Mouse (Mus musculus) kidney, adult 9 months (tissue): Measurements from ENCODE around the gene Gas2l1.
"Not testable (repeated sequence)": the region's sequence is repeated elsewhere in the genome, so short reads cannot be mapped to it uniquely, and the experiment has no call there.

Experiments used
- DNase-seq: peaks from one replicate; pipeline ENCODE4 v3.0.0; 2022

Gene Gas2l1

GRCm38 (mm10) chr11:5065056-5065821, at the start of gene Gas2l1:
TSS of gene Gas2l1 (minus strand) at chr11:5065327.
- peak; percentile 92 for DNase-seq

DNA sequence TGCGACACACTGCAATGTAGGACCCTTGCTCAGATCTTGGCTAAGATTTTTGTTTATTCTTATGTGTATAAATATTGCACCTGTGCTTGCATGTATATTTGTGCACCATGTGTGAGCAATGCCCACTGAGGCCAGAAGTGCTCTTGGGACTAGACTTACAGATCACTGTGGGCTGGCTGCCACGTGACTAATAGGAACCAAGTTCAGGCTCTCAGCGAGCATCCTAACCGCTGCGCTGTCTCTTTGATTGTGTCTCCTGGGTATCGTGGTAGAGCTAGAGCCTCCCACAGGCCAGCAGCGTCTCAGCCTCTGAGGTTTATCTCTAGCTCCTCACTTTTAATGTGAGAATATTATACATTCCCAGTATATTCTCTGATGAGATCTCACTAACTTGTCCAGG, 48.5 kb upstream of the Gas2l1 start:
- DNase-seq, result no peak

- no peak for DNase-seq
Measured at GRCm38 (mm10) chr11:5109441-5109840, 44.3 kb upstream of the Gas2l1 start.

- DNase-seq, result no peak
Measured at GRCm38 (mm10) chr11:5103986-5104509, 38.9 kb upstream of the Gas2l1 start.

DNA sequence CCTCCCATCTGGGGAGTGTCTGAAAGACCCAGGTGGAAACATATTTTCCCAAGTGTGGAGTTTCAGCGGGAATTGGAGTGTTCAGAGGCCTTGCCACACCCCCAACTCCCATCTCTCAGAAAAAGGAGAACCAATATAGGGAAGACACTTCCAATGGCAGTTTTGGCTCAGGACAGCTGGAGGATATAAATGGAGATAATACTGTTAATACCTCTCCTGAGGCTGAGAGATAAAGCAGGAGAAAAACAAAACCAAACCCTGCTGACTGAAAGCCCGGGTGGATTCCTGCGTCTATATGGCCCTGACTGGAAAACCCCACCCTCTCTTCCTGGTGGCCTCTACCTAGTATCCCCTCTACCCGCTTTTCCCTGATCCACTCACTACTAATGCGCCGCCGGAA, 37.3 kb upstream of the Gas2l1 start:
- no peak for DNase-seq

DNA sequence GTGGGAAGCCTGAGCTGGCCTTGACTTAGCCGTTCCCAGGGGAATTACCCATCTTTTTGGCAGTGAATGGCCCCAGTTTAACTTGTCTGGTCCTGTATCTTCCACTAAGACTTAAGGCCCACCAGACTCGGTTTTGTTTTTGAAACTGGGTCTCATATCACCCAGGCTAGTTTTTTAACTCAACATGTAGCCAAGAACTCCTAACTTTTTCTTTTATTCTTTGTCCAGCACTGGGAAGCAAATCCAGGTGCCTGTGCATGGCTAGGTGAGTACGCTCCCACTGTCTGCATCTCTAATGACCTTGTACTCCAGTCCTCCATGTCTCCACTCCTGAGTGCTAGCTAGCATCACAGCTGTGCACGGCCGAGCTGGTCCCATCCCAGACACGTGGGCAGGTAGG, 36.5 kb upstream of the Gas2l1 start:
- DNase-seq, result no peak

DNA sequence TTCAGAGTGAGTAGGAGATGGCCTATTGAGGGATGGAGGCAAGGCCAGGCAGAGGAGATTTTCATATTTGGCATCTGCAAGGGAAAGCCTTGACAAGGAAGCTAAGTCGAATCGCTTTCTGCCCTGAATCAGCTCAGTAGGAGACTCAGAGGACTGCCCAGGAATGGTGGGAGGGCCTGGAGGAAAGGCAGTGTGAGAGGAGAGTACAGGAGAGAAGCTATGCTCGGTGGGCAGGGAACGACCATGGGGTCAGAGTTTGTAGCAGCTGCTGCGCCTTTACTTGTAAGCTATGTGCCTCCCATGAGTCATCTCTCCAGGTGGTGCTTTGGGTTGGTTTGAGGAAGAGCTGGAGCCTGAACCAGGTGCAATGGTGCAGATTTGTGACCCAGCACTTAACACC, 35.7 kb upstream of the Gas2l1 start:
- DNase-seq, result no peak

GRCm38 (mm10) chr11:5100283-5100682, 35.2 kb upstream of the Gas2l1 start:
- peak; percentile 42 for DNase-seq

- peak; percentile 91 for DNase-seq
Measured at GRCm38 (mm10) chr11:5099576-5100183, 34.6 kb upstream of the Gas2l1 start.

DNA sequence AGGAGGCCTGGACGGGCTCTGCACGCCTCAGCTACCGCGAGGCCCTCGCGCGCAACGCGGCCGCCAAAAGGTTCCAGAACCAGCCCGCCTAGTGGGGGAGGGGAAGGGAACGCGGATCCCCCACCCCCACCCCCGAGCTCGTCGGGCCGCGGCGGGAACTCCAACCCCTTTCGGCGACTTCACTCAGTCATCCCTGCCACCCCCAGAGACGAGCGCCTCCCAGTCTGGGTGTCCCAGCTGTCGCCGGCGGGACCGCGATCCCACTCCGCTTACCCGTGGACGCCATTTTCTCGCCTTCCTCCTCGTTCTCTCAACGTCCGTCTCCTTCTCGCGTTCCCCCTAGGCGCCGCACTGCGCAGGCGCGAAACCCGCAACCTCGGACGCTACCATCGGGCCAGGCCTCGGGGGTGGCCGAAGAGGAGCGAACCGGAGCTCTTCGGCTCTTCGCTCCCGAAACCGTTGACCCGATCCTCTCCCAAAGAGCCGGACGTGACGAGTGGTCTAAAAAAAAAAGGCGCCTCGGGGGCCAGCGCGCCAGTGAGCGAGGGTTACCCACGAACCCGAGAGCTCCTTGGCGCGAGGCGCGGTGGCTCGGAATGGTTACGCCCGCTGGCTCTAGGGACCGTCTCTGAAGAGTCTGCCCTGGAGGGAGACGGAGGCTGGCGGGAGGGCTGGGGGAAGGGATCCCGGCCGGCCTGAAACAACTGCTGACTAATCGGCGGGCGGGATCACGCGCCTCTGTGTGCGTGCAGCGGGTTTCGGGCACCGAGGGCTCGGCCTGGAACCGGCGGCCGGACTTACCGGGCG, 33.8 kb upstream of the Gas2l1 start, which contains the start of the genes Rhbdd3 and Ewsr1:
Rhbdd3 (plus strand) TSS at position 191 of the 807 bp plus-strand sequence.
Ewsr1 (minus strand) TSS at position 531 of the 807 bp plus-strand sequence.
- peak; percentile 97 for DNase-seq

- peak; percentile 67 for DNase-seq
Measured at GRCm38 (mm10) chr11:5098035-5098735, 33.1 kb upstream of the Gas2l1 start.

DNA sequence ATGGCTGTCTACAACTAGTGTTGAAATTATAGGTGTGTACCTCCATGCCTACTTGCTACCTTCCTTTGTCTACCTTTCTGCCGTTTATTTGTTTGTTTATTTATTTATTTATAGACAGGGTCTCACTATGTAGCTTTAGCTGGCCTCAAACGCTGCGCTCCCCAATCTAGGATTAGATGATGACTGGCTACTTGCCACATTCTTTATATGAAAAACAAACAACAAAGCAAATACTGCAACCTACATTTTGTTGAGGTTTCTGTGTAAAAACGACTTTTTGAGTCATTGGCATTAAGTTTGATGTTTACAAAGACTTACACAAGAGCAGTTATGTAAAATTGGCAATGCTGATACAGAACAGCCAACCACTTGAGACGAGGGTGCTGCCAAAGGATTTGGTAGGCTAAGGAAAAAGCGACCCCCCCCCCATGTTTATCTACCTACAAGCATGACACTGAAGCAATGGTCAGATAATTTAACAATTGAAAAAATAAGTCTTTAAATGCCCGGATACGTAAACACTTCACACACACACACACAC, 31.4 kb upstream of the Gas2l1 start:
- DNase-seq, result no peak

DNA sequence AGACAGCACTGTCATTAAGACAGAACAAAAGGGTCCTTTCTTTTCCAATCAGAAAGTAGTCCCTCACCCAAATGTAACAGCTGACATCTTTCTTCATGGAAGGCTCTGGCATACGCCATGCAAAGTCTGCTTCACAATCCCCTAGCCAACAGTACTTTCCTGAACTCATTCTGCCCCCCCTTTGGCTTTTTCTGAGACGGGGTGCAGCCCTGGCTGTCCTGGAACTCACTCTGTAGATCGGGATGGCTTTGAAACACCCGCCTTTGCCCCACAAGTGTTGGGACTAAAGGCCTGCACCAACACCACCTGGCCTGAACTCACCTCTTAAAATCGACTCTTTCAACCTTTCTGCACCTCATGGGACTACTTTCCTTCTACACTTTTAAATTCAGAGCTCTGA, 30.8 kb upstream of the Gas2l1 start:
- no peak for DNase-seq

DNA sequence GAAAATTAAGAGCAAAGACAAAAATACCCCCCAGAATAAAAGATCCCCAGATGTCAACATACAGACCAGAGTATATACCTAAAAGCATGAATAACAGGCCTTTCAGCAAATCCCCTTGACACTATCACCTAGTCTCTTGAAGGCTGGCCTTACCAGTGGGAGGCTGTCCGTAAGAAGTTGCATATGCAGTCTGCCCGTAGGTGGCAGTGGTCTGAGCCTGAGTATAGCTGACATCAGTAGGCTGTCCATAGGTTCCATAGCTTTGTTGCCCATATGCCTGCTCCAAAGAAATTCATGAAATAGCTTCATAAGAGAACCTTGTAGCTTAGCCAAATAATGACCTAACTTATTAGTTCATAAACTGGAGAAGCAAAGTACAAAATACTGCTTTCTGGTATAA, 26.6 kb upstream of the Gas2l1 start:
- DNase-seq, result no peak

DNA sequence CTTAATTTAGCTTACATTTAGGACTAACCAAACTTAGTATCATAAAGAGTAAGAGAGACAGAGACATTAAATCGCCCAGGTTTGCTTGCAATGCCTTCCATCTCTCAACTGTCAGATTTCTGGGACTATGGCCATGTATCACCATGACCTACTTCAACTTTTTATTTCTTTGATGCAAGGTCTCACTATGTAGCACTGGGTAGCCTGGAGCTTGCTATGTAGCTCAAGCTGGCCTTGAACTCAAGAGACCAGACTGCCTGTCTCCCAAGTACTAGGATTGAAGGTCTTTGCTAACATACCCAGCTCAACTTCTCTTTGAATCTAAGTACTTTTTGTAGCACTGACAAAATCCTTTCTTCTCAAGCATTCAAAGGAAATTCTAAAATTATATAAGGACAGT, 24.0 kb upstream of the Gas2l1 start:
- no peak for DNase-seq

DNA sequence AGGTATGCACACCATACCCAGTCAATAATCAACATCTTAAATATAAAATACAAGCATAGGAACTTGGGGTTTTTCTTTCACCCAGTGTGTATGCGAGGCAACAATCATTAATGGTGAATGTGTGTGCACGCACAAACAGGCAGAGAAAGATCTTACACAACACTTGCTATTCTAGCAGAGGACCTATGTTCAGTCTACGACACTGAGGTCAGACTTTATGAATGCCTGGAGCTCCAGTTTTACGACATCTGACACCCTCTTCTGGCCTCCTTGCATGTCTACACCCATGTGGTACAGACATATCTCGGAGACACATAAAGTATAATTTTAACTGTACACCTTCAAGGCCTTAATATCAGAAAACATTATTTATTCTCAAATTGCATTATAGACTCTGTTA, 11.7 kb upstream of the Gas2l1 start:
- not testable (repeated sequence) for DNase-seq

DNA sequence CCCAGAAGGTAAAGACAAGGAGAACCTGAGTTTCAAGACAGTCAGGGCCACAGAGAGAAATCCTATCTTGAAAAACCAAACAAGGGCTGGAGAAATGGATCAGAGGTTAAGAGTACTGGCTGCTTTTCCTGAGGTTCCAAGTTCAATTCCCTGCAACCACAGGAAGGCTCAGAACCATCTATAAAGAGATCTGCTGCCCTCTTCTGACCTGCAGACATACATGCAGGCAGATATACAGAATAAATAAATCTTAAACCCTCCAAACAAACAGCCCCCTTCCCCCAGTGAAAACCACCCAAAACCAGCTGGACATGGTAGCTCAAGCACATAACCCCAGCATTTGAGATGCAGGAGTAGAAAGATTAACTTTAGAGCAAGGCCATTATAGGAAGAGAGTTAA, 10.6 kb upstream of the Gas2l1 start:
- no peak for DNase-seq

GRCm38 (mm10) chr11:5074882-5075281, 9.8 kb upstream of the Gas2l1 start:
- peak; percentile 44 for DNase-seq

DNA sequence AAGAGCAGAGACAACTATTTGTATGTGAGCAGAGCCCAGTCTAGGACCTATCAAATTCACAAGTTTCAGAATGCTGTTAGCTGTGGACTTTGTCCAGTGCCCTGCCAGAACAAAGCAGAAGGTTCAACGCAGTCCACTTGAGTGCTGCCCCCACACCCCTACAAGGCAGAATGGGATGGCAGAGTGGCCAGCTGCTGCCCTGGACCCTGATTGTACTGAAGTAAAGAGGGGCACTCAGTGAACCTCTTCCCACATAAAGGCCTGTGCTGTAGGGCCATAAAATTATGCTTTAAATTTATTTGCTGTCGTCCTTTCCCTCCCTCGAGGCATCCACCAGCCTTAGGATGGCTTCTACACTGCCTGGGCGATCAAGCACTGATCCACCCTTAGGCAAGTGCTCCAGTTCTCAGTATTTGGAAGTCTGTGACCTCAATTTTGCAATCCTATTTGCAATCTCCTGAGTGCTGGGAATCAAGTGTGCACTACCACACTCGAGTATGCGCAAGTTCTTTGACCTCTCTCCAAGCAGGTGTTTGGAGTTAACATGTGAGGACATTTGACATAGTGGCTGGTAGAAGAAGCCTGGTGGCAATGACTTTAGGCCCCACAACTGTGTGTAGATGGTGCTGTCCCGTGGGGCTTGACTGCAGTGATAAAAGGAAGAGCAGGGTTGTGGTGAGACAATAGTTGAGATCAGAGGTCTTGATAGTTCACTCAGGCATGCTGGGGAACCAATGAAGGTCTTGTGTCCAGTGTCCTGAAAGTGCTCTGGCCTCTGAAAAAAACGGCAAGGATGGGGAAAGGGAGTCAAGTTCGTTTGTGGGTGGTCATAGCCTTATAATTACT, 3.2 kb upstream of the Gas2l1 start:
- no peak for DNase-seq

DNA sequence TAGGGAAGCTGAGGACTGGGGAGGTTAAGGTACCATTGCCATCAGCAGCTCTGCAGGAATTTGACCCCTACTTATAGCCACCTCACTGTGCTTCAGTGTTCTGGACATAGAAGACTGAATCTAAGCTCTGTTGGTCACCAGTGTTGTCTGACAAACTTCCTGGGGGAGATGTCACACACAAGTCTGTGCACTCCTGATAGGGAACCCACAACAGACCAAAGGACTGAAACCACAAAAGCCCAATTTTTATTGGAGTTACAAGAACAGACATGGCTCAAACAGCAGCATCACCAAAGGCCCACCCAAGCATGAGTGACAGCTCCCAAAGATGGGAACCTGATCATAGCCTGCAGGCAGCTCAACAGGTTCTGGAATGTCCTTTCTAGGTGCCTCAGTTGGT, 1.9 kb upstream of the Gas2l1 start:
- no peak for DNase-seq

GRCm38 (mm10) chr11:5064282-5065055, 658 bp downstream of the Gas2l1 start:
- peak; percentile 27 for DNase-seq
